Mouse (Mus musculus) stomach, embryonic 16.5 days (tissue): Measurements from ENCODE around the gene Ggt6. TPM values are rescaled to one million over a fixed set of nuclear protein-coding genes. Genes with fewer than 3 reads are reported as not detected.

ENCODE experiments used
- ATAC-seq: fragments of 200-750 bp; cut with Nextera tagmentation; 2 replicates; pipeline ENCODE4 v1.8.0; 2017; ENCODE audit warnings: moderate number of reproducible peaks, moderate TSS enrichment; ENCODE audit not compliant: insufficient read depth, low FRiP score
- H3K27ac ChIP-seq: fragments of 300-500 bp; sonication (generic); 2 replicates; pipeline ENCODE4 v1.5.1; 2014; ENCODE audit warnings: low read length
- H3K27me3 ChIP-seq: fragments of 300-500 bp; sonication (generic); 2 replicates; pipeline ENCODE4 v1.6.1; 2014; ENCODE audit warnings: low read length, control low read depth, mixed read lengths; ENCODE audit not compliant: control insufficient read depth, insufficient read depth
- H3K36me3 ChIP-seq: fragments of 300-500 bp; sonication (generic); 2 replicates; pipeline ENCODE4 v1.6.1; 2014; ENCODE audit warnings: low read length; ENCODE audit not compliant: control insufficient read depth, insufficient read depth
- H3K4me1 ChIP-seq: fragments of 300-500 bp; sonication (generic); 2 replicates; pipeline ENCODE4 v1.6.1; 2014; ENCODE audit warnings: low read length, control low read depth, mixed read lengths; ENCODE audit not compliant: control insufficient read depth, insufficient read depth
- H3K4me2 ChIP-seq: fragments of 300-500 bp; sonication (generic); 2 replicates; pipeline ENCODE4 v1.6.1; 2014; ENCODE audit warnings: low read depth, low read length, mixed read lengths
- H3K4me3 ChIP-seq: fragments of 300-500 bp; sonication (generic); replicated peaks from 2 replicates; pipeline ENCODE4 v1.5.1; 2014; ENCODE audit warnings: mild to moderate bottlenecking, low read length
- H3K9ac ChIP-seq: fragments of 300-500 bp; sonication (generic); 2 replicates; pipeline ENCODE4 v1.6.1; 2014; ENCODE audit warnings: low read length
- H3K9me3 ChIP-seq: fragments of 300-500 bp; sonication (generic); replicated peaks from 2 replicates; pipeline ENCODE4 v1.6.1; 2016; ENCODE audit warnings: low read length, control low read depth; ENCODE audit not compliant: control insufficient read depth
- WGBS: fragments of 180-500 bp; shearing (Covaris S2); extraction: QIAGEN DNeasy Blood & Tissue Kit; methylation state at CpG from one replicate; pipeline ENCODE4 v1.1.7; 2014; 5-methylcytosine and 5-hydroxymethylcytosine counted together
- polyA plus RNA-seq: library from polyadenylated mRNA; unstranded; fragments of >200 nt; fragmentation: Nextera tagmentation; extraction: Ambion mirVana; gene quantifications from 2 replicates; pipeline ENCODE4 v1.2.1, GENCODE M21; 2015

The Ggt6 gene
- polyA plus RNA-seq, 1 experiment from 2014 or later: 8.1 TPM

DNA sequence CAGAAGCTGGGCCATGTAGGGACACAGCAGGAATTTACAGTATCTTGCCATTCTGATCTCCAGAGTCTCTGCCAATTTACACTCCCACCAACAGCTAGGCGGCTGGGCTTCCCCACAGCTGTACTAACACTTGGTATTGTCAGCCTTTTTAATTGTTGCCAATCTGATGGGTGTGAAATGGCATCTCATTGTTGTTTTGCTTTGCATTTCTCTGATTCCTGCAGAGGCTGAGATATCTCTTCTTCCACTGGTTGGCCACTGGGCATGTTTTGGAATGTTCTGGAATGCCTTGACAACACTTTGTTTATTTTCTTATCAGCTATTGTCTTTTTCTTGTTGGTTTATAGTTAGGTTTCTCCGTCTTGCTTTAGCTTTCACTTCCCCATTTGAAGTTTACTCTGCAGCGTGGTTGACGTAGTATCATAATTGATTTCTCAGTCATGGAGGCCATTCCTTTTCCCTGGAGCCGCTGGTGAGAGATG, 26.2 kb downstream of the Ggt6 start:
- H3K4me3 ChIP-seq: no peak overlapping the region
- H3K4me2 ChIP-seq: no peak overlapping the region
- 25% methylated on average over 5 of the region's 5 CpGs for WGBS
- no peaks in the 10 kb centered on the region for H3K9me3 ChIP-seq
- no peak overlapping the region for H3K27ac ChIP-seq
- no peak for ATAC-seq
- H3K9ac ChIP-seq: no peak overlapping the region
- peaks cover 8% of the 10 kb centered on the region for H3K4me1 ChIP-seq
- H3K36me3 ChIP-seq: no peaks in the 10 kb centered on the region
- H3K27me3 ChIP-seq: no peaks in the 10 kb centered on the region

DNA sequence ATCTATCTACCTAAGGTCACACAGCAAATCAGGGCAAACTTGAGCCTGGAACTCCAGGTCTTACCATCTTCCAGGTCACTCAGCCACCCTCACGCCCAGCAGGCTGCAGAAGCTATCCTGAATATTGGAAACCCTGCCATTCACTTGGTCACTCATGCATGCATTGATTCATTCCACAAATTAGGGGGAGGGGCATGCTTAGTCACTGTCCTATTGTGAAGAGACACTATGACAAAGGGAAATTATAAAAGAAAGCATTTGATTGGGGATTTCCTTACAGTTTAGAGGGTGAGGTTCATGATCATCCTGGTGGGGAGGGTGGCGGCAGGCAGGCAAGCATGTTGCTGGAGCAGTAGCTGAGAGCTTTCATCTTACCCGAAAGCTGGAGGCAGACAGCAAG, 29.5 kb downstream of the Ggt6 start:
- Histone ChIP-seq H3K9ac (no peak overlapping the region), H3K4me1 (peaks cover 30% of the 10 kb centered on the region), H3K4me2 (no peak overlapping the region), H3K4me3 (no peak overlapping the region), H3K27me3 (no peaks in the 10 kb centered on the region), H3K27ac (no peak overlapping the region), H3K36me3 (no peaks in the 10 kb centered on the region), H3K9me3 (no peaks in the 10 kb centered on the region)
- no peak for ATAC-seq
- 70% methylated on average over 3 of the region's 3 CpGs for WGBS

DNA sequence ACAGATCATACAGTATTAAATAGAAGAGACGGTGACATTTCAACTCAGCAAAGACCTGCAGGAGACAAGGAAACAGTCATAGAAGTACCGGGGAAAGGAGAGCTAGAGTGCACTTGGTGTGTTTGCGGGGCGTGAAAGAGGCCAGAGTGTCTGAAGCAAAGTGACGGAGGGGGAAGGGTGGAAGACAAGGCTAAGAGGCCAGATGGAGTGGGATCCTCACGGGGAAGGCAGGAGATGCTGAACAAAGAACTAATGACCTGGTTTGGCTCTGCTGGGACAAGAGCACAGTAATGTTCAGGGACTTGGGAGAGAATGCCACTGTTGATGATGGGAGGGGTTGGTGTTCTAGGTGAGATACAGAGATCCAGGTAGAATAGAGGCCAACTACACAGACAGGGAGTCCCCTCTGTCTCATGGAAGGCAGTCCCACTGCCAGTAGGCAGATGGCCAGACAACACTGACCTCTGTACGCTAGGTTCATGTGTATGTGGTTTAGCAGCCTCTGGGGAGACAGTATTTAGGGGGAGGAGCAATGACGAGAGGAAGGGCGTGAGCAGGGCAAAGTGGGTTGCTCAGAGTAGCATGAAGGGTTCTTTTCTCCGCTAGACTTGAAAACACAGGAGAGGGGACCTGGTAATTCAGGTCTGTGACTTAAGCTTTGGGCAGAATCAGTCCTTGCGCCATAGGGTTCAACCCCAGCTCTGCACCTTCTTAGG, 30.8 kb downstream of the Ggt6 start:
- peaks cover 31% of the 10 kb centered on the region for H3K4me1 ChIP-seq
- H3K9me3 ChIP-seq: no peaks in the 10 kb centered on the region
- no peak overlapping the region for H3K4me3 ChIP-seq
- no peaks in the 10 kb centered on the region for H3K27me3 ChIP-seq
- H3K9ac ChIP-seq: no peak overlapping the region
- peak overlapping the region; percentile 14; the same call in 1 of the 2 replicates for H3K4me2 ChIP-seq
- no peak for ATAC-seq
- WGBS: 45% methylated on average over 11 of the region's 11 CpGs
- H3K27ac ChIP-seq: peak overlapping the region; percentile 89
- H3K36me3 ChIP-seq: no peaks in the 10 kb centered on the region

DNA sequence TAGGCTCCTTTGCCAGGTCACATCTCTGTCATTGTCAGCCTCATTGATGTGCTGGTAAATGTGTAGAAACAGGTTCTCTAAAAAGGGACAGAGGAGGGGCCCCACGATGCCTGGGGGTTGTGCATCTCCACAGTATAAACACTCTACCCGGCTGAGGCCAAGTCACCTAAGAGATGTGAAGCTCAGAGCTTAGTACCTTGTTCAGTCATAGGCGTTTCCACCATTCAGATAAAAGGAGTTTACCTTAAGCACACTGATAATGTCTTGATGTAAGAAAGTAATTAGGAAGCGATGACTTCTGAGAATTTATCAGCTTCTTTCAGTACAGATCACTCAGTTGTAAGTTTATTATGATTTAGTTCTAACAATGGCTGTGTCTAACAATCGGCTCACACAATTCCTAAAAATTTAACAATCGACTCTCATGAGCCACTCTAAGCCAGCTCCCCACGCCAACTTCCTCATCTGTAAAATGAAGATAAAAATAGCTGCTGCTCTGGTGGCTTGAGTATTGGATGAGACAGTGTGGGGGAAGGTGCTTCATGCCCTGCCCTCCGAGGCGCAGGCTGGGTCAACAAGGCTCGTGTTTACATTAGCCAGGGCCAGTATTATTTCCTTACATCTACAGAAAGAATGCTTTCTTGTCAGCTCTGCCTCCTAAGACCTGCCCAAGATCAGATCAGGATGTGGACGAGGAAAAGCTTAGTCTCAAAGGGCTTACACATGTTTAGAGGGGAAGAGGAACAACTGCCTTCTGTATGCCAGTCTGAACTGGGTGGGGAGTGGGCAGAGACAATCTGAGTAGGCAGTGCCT, 31.6 kb downstream of the Ggt6 start:
- H3K4me3 ChIP-seq: no peak overlapping the region
- 9% methylated on average over 11 of the region's 11 CpGs for WGBS
- peak overlapping the region; percentile 14 for H3K4me2 ChIP-seq
- H3K9ac ChIP-seq: no peak overlapping the region
- H3K27ac ChIP-seq: peak overlapping the region; percentile 89
- H3K4me1 ChIP-seq: peaks cover 31% of the 10 kb centered on the region
- ATAC-seq: peak; percentile 88
- H3K9me3 ChIP-seq: no peaks in the 10 kb centered on the region
- no peaks in the 10 kb centered on the region for H3K36me3 ChIP-seq
- no peaks in the 10 kb centered on the region for H3K27me3 ChIP-seq

DNA sequence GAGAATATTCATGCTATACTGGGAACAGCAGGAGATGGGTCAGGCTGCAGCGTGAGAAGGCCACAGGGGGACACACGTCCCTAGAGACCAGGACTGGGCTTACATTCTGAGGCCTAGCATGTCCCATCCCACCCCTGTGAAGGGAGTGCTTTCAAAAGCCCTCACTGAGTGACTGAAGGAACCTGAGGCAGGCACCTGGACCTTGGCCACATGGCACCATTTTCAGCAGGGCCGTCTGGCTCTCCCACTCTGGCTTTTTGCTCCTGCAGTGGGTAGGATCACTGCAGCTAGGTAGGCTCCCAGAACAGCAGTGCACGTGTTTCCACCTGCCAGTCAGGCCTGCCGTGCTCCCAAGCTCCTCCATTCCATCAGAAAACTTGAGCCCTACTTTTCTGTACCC, 33.2 kb downstream of the Ggt6 start:
- peak overlapping the region; percentile 30 for H3K9ac ChIP-seq
- H3K36me3 ChIP-seq: no peaks in the 10 kb centered on the region
- no peaks in the 10 kb centered on the region for H3K27me3 ChIP-seq
- no peaks in the 10 kb centered on the region for H3K9me3 ChIP-seq
- 70% methylated on average over 5 of the region's 5 CpGs for WGBS
- H3K27ac ChIP-seq: peak overlapping the region; percentile 89
- ATAC-seq: no peak
- no peak overlapping the region for H3K4me2 ChIP-seq
- H3K4me1 ChIP-seq: peaks cover 43% of the 10 kb centered on the region
- H3K4me3 ChIP-seq: no peak overlapping the region

DNA sequence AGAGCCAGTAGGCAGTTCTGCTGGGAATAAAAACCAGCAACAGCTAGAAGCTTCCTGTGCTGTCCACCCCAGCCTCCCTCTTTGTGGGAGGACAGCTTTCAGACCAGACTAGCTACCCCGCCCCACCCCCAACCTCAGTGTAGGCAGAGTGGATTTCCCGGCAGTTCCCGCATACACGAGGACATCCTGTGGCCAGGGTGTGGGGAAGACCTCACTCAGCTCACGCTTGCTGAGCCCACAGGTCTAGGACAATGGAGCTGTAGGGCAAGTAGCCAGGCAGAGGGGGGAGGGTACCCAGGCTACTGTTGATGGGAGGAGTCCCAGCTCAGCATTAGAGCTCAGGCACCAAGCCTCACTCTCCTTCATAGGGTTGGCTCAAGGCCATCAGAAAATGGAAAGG, 33.9 kb downstream of the Ggt6 start:
- no peaks in the 10 kb centered on the region for H3K36me3 ChIP-seq

DNA sequence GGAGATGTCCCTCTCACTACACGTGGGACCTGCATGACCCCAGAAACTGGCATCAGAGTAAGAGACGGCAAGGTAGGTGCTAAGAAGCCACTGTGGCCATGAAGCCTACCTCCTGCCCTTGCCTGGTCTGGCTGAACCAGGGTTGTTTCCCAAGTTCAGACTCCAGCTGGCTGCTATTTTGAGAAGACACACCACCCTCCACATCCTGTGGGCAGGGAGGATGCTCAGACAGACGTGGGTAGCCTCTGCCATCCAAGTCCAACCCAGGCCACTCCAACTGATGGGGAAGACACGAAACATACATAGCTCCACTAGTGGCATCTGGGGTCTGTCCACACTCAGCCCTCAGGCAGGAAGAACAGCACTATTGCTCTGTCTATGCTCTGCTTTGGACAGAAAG, 34.7 kb downstream of the Ggt6 start:
- Histone ChIP-seq H3K4me1 (peaks cover 47% of the 10 kb centered on the region), H3K27ac (peak overlapping the region; percentile 89)

More for the DNA sequence above, 33.9 kb downstream of the Ggt6 start:
- ATAC-seq: peak; percentile 55
- WGBS: 20% methylated on average over 5 of the region's 5 CpGs
- Histone ChIP-seq H3K9ac (peak overlapping the region; percentile 14; the same call in 1 of the 2 replicates), H3K27me3 (no peaks in the 10 kb centered on the region), H3K9me3 (no peaks in the 10 kb centered on the region), H3K4me3 (no peak overlapping the region), H3K27ac (peak overlapping the region; percentile 89), H3K4me1 (peaks cover 43% of the 10 kb centered on the region), H3K4me2 (no peak overlapping the region)

DNA sequence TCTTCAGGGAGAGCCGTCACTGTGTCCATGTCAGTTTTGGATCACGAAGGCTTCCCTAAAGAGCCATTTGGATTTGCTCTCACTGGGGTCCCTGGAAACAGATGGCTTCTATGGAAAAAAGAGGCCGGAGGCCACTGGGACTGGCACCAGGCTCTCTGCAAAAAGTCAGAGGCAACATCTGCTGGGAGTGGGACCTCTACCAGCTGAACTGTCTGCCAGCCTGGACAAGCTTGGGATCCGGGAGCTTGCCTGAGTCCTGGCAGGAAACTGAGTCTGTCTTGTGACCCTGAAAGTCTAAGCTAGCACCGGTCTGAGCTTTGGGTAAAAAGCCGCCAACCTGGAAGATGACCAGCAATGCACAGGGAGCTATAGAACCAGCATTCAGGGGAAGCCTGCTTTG, 36.1 kb downstream of the Ggt6 start:
- 81% methylated on average over 6 of the region's 6 CpGs for WGBS
- H3K27me3 ChIP-seq: no peaks in the 10 kb centered on the region
- no peak for ATAC-seq
- H3K4me1 ChIP-seq: peaks cover 48% of the 10 kb centered on the region
- no peak overlapping the region for H3K9ac ChIP-seq
- no peak overlapping the region for H3K4me2 ChIP-seq
- no peak overlapping the region for H3K4me3 ChIP-seq
- H3K27ac ChIP-seq: peak overlapping the region; percentile 43; the same call in 1 of the 2 replicates
- H3K9me3 ChIP-seq: no peaks in the 10 kb centered on the region
- H3K36me3 ChIP-seq: no peaks in the 10 kb centered on the region

More for the DNA sequence above, 34.7 kb downstream of the Ggt6 start:
- H3K27me3 ChIP-seq: no peaks in the 10 kb centered on the region
- no peaks in the 10 kb centered on the region for H3K9me3 ChIP-seq
- ATAC-seq: no peak
- no peak overlapping the region for H3K9ac ChIP-seq
- no peak overlapping the region for H3K4me2 ChIP-seq
- WGBS: 67% methylated on average over 4 of the region's 4 CpGs
- H3K4me3 ChIP-seq: no peak overlapping the region
- no peaks in the 10 kb centered on the region for H3K36me3 ChIP-seq

DNA sequence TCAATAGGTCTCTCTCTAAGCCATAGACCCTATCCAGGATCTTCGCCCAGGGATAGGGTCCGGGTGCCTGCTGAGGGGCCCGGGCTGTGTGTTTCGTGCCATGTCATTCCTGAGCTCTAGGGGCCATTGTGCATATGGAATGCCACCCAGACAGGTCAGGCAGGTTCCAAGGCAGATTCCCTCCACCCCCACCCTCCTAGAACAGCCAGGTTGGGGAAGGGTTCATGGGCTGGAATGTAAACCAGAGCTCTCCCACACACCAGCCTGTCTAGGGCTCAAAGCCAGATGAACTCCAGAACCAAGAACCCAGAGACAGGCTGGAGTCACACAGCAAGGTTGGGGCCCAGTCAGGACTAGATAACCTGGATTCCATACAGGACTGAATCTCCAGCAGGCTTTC, 38.2 kb downstream of the Ggt6 start:
- Histone ChIP-seq H3K36me3 (no peaks in the 10 kb centered on the region), H3K27me3 (no peaks in the 10 kb centered on the region), H3K4me1 (peaks cover 34% of the 10 kb centered on the region), H3K4me3 (no peak overlapping the region), H3K27ac (peak overlapping the region; percentile 56; the same call in 1 of the 2 replicates), H3K4me2 (no peak overlapping the region), H3K9me3 (no peaks in the 10 kb centered on the region), H3K9ac (no peak overlapping the region)
- WGBS: 53% methylated on average over 4 of the region's 4 CpGs
- peak; percentile 49; the same call in 1 of the 2 replicates for ATAC-seq
